Mouse (Mus musculus) liver, postnatal 0 days (tissue): ENCODE measurements around the gene Gm20817. TPM values are rescaled to one million over a fixed set of nuclear protein-coding genes. Genes with fewer than 3 reads are reported as not detected.
"Not testable (repeated sequence)": the region's sequence is repeated elsewhere in the genome, so short reads cannot be mapped to it uniquely, and the experiment has no call there.

Source experiments
- ATAC-seq: fragments of 200-750 bp; cut with Nextera tagmentation; 2 replicates; pipeline ENCODE4 v1.8.0; 2017; ENCODE audit warnings: mild to moderate bottlenecking, moderate library complexity
- DNase-seq: peaks from one replicate; pipeline ENCODE4 v3.0.0-alpha.2; 2016
- H3K27ac ChIP-seq: fragments of 300-500 bp; sonication (generic); 2 replicates; pipeline ENCODE4 v1.5.1; 2014; ENCODE audit warnings: antibody characterized with exemption, moderate library complexity, mild to moderate bottlenecking, low read depth
- H3K27me3 ChIP-seq: fragments of 300-500 bp; sonication (generic); 2 replicates; pipeline ENCODE4 v1.6.1; 2014; ENCODE audit warnings: low read length, control low read depth, mixed read lengths; ENCODE audit not compliant: insufficient read depth
- H3K36me3 ChIP-seq: fragments of 300-500 bp; sonication (generic); replicated peaks from 2 replicates; pipeline ENCODE4 v1.6.1; 2014; ENCODE audit warnings: mild to moderate bottlenecking, control low read depth, low read length, moderate library complexity, mixed read lengths; ENCODE audit not compliant: insufficient read depth
- H3K4me1 ChIP-seq: fragments of 300-500 bp; sonication (generic); 2 replicates; pipeline ENCODE4 v1.6.1; 2014; ENCODE audit warnings: antibody characterized with exemption, mild to moderate bottlenecking, control low read depth; ENCODE audit not compliant: insufficient read depth
- H3K4me2 ChIP-seq: fragments of 300-500 bp; sonication (generic); 2 replicates; pipeline ENCODE4 v1.6.1; 2014; ENCODE audit warnings: low read depth, mild to moderate bottlenecking, low read length, moderate library complexity, mixed read lengths
- H3K4me3 ChIP-seq: fragments of 300-500 bp; sonication (generic); 2 replicates; pipeline ENCODE4 v1.5.1; 2014; ENCODE audit warnings: low read depth, low read length
- H3K9ac ChIP-seq: fragments of 300-500 bp; sonication (generic); replicated peaks from 2 replicates; pipeline ENCODE4 v1.6.1; 2014; ENCODE audit warnings: mild to moderate bottlenecking, moderate library complexity
- H3K9me3 ChIP-seq: fragments of 300-500 bp; sonication (generic); 2 replicates; pipeline ENCODE4 v1.6.1; 2016; ENCODE audit warnings: mild to moderate bottlenecking, control low read depth, low read length, mixed read lengths
- WGBS: fragments of 180-500 bp; shearing (Covaris S2); extraction: QIAGEN DNeasy Blood & Tissue Kit; methylation state at CpG from one replicate; pipeline ENCODE4 v1.1.7; 2014; ENCODE audit not compliant: insufficient replicate concordance; 5-methylcytosine and 5-hydroxymethylcytosine counted together
- polyA plus RNA-seq: library from polyadenylated mRNA; unstranded; fragments of >200 nt; fragmentation: Nextera tagmentation; extraction: Ambion mirVana; gene quantifications from 2 replicates; pipeline ENCODE4 v1.2.1, GENCODE M21; 2015

Gm20817 gene
- not detected in 2 replicates for polyA plus RNA-seq

DNA sequence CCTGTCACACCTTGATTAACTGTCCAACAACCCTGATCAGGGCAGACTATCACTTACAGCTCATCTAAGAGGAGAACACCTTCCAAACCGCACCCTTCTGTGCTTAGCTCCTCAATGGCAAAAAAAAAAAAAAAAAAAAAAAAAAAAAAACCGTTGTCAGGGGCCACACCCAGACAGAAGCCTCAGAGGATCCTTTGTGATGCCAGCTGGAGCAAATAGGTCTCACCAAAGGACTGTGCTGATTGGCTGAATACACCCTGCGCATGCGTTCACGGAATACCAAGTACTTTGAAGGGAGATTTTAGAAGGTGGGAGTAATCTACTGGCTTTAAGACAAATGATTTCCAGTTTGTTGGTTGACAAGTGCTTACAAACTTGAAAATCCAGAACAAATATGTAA is at the start of gene Gm20817:
Gm20817 (minus strand) TSS at position 101 of the 400 bp plus-strand sequence.
- not testable (repeated sequence) for H3K36me3 ChIP-seq, H3K27ac ChIP-seq, H3K4me1 ChIP-seq, H3K27me3 ChIP-seq, H3K9me3 ChIP-seq, ATAC-seq, DNase-seq, H3K4me2 ChIP-seq, H3K9ac ChIP-seq, H3K4me3 ChIP-seq
- WGBS = no CpG with 5 or more reads among the region's 5 CpGs
